Mouse (Mus musculus) forebrain, embryonic 15.5 days (tissue): ENCODE measurements at regions not wholly inside any gene's neighbourhood (a gene's known extent, or its start where the extent isn't known, plus 50 kb on each side); places are given as distances from the start of the nearest gene placed in this dataset.

Experiments used
- ATAC-seq: fragments of 200-750 bp; cut with Nextera tagmentation; replicated peaks from 2 replicates; pipeline ENCODE4 v1.8.0; 2017; ENCODE audit warnings: mild to moderate bottlenecking, moderate TSS enrichment, moderate library complexity
- H3K27ac ChIP-seq: fragments of 300-500 bp; sonication (generic); replicated peaks from 2 replicates; pipeline ENCODE4 v1.5.1; 2015; ENCODE audit warnings: mild to moderate bottlenecking, inconsistent platforms
- H3K27me3 ChIP-seq: fragments of 300-500 bp; sonication (generic); 2 replicates; pipeline ENCODE4 v1.6.1; 2015; ENCODE audit warnings: inconsistent platforms
- H3K36me3 ChIP-seq: fragments of 300-500 bp; sonication (generic); 2 replicates; pipeline ENCODE4 v1.6.1; 2015; ENCODE audit warnings: mild to moderate bottlenecking, inconsistent platforms
- H3K4me1 ChIP-seq: fragments of 300-500 bp; sonication (generic); 2 replicates; pipeline ENCODE4 v1.6.1; 2015; ENCODE audit warnings: inconsistent platforms
- H3K4me2 ChIP-seq: fragments of 300-500 bp; sonication (generic); replicated peaks from 2 replicates; pipeline ENCODE4 v1.6.1; 2015; ENCODE audit warnings: mild to moderate bottlenecking, inconsistent platforms
- H3K4me3 ChIP-seq: fragments of 300-500 bp; sonication (generic); 2 replicates; pipeline ENCODE4 v1.5.1; 2015; ENCODE audit warnings: mild to moderate bottlenecking, inconsistent platforms
- H3K9ac ChIP-seq: fragments of 300-500 bp; sonication (generic); replicated peaks from 2 replicates; pipeline ENCODE4 v1.6.1; 2015; ENCODE audit warnings: mild to moderate bottlenecking, inconsistent platforms
- H3K9me3 ChIP-seq: fragments of 300-500 bp; sonication (generic); 2 replicates; pipeline ENCODE4 v1.6.1; 2016; ENCODE audit warnings: inconsistent platforms
- WGBS: fragments of 180-500 bp; shearing (Covaris S2); methylation state at CpG from one replicate; pipeline ENCODE4 v1.1.7; 2015; ENCODE audit warnings: mixed read lengths; 5-methylcytosine and 5-hydroxymethylcytosine counted together

DNA sequence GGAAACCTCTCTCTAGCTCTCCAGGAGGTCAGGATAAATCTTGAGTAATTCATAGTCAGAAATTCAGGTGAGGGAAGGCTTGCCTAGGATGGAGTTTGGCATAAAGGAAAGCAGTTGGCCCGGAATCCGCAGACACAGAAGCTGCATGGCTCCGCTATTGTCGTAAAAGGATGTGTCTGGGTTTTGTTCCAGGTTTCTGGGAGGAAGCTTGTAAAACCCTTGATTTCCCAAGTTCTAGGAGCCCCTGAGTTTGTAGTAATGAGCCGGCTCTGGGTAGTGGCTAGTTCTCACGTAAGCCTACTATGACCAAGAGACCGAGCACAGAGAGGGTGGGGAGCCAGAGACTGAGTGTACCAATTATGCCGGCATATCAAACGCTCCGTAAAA is 52.7 kb upstream of the Gm21915 start:
- H3K36me3 ChIP-seq: no peaks in the 10 kb centered on the region
- H3K27me3 ChIP-seq: no peaks in the 10 kb centered on the region
- H3K9me3 ChIP-seq: no peaks in the 10 kb centered on the region
- ATAC-seq: 0 out of 2 replicates have a peak, but pooled peaks have one; percentile 12
- no peak overlapping the region for H3K4me3 ChIP-seq
- WGBS: 13% methylated on average over 10 of the region's 10 CpGs
- peaks cover 35% of the 10 kb centered on the region for H3K4me1 ChIP-seq
- 0 out of 2 replicates have a peak overlapping the region, but pooled peaks have one; percentile 49 for H3K9ac ChIP-seq
- peak overlapping the region; percentile 60 for H3K4me2 ChIP-seq
- peak overlapping the region; percentile 68 for H3K27ac ChIP-seq

DNA sequence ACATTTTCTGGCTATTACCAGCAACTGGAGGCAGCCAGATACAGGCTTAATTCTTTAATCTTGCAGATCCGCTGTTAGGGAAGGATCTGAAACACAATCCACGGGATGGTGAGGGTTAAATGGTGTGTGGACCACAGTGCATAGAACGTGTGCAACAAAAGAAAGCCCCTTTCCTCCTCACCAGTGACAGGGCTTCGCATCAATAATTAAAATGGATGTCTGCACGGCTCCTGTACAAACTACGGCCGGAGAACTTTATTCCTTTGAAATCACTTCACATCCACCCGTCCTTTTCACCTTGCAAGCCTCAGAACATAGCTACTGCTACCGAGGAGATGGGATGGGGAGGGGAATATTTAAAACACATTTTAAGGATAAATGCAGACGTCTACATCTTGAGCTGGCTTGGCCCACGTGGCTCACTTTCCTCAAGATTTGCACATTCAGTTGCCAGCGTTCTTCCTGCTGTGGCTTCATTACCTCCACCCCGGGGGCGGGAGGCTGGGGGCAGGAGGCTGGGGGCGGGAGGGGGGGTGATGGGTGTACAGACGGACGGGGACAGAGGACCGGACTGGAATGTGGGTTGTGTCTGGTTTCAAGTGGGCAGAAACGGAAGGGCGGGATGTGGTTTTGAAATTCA is 53.3 kb upstream of the Gm21915 start:
- Histone ChIP-seq H3K27me3 (no peaks in the 10 kb centered on the region), H3K9ac (peak overlapping the region; percentile 49), H3K4me1 (peaks cover 35% of the 10 kb centered on the region), H3K36me3 (no peaks in the 10 kb centered on the region), H3K4me2 (peak overlapping the region; percentile 60), H3K4me3 (peak overlapping the region; percentile 37), H3K27ac (peak overlapping the region; percentile 68), H3K9me3 (no peaks in the 10 kb centered on the region)
- WGBS: under 1% methylated on average over 20 of the region's 20 CpGs
- peak; percentile 55 for ATAC-seq

DNA sequence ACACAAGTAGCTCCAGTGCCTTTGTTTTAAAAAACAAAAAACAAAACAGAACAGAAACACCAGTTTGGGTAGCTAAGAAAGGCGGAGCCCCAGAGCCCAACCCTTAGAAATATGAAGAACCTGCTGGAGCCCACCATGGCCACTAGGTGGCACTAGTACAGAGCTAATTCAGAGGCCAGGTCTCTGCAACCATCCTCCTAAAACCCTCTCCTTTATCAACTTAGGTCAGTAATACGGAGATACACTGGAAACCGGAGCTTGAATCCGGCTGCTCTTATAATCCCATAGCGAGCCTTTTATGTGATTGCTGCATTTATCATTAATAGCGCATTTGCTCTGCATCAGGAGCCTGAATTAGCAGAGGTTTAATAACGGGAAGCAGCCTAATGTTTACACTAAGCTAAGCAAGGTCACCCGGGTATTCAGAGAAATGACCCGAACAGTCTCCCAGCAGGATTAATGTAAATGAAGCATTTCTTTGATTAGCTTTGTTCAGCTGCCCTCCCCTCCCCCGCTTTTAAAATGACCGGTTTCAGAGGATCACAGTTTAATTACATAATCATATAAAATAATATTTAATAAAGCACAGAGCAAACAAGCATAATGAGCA is 53.9 kb upstream of the Gm21915 start:
- peak; percentile 83 for ATAC-seq
- under 1% methylated on average over 11 of the region's 11 CpGs for WGBS
- peak overlapping the region; percentile 60 for H3K4me2 ChIP-seq
- peaks cover 35% of the 10 kb centered on the region for H3K4me1 ChIP-seq
- H3K27me3 ChIP-seq: no peaks in the 10 kb centered on the region
- peak overlapping the region; percentile 68 for H3K27ac ChIP-seq
- no peaks in the 10 kb centered on the region for H3K9me3 ChIP-seq
- no peaks in the 10 kb centered on the region for H3K36me3 ChIP-seq
- H3K9ac ChIP-seq: peak overlapping the region; percentile 49
- peak overlapping the region; percentile 37 for H3K4me3 ChIP-seq

DNA sequence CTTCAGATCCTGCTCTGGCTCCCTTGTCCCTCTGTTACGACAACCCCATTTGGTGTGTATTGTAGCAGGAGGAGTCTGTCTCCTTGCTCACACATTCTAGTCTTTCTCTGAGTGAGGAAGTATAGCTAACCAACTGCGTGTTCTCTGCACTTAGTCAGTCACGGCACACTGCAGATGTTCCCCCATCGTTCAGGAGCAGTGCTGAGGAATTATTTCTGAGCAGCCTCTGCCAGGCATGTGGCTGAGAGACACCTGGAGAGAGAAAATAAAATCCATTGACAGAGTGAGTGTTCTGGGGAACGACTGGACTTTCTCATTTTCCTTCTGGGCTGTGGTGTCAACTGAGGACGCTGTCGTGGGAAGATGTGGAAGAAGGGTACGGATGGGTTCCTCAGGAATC is 54.5 kb upstream of the Gm21915 start:
- ATAC-seq: no peak
- Histone ChIP-seq H3K4me1 (peaks cover 35% of the 10 kb centered on the region), H3K36me3 (no peaks in the 10 kb centered on the region), H3K9me3 (no peaks in the 10 kb centered on the region), H3K4me3 (no peak overlapping the region), H3K27ac (no peak overlapping the region), H3K4me2 (peak overlapping the region; percentile 60; the same call in 1 of the 2 replicates), H3K27me3 (no peaks in the 10 kb centered on the region), H3K9ac (no peak overlapping the region)
- WGBS: 27% methylated on average over 8 of the region's 8 CpGs

DNA sequence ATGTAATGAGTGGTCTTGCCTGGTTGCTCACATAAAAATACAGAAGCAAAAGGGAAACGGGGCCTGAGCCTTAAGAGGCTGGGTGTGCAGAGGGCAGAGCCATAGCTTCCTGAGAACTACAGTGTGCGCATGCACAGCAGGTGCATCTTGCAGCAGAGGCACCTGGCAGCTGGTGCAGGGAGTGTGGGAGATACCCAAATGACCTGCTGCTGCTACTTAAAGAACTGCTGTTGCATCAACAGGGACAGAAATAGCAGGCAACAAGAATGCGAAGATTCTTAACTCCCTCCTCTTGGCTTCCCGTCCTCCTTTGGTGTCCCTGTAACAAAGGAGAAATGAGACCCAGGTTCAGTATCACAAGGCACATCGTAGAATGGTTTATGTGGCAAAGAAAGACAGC is 56.3 kb upstream of the Gm21915 start:
- Histone ChIP-seq H3K9me3 (no peaks in the 10 kb centered on the region), H3K36me3 (no peaks in the 10 kb centered on the region), H3K4me1 (peaks cover 35% of the 10 kb centered on the region), H3K27ac (no peak overlapping the region), H3K9ac (no peak overlapping the region), H3K27me3 (no peaks in the 10 kb centered on the region), H3K4me3 (no peak overlapping the region), H3K4me2 (no peak overlapping the region)
- 62% methylated on average over 5 of the region's 5 CpGs for WGBS
- ATAC-seq: no peak

DNA sequence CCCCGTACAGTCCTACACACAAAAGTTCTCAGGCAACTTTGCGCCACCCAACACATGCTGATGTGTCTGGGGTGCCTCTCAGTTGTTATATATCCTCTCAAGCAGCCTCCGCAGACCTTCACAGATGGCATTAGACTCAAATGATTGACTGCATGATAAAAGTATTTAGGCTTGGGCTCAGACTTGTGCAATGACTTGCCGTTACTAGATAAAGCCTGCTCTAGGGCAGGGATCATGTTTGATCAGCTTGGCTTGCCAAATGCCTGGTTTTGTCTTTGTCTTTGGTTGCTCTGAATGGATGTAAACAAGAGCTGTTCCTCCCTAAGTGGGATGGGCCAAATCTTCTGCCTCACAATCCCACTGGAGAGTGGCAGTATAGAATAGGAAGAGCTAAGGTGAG is 57.2 kb upstream of the Gm21915 start:
- peaks cover 35% of the 10 kb centered on the region for H3K4me1 ChIP-seq
- H3K9me3 ChIP-seq: no peaks in the 10 kb centered on the region
- no peaks in the 10 kb centered on the region for H3K27me3 ChIP-seq
- ATAC-seq: no peak
- H3K27ac ChIP-seq: no peak overlapping the region
- H3K36me3 ChIP-seq: no peaks in the 10 kb centered on the region
- H3K4me3 ChIP-seq: no peak overlapping the region
- H3K4me2 ChIP-seq: no peak overlapping the region
- H3K9ac ChIP-seq: no peak overlapping the region
- 74% methylated on average over 4 of the region's 4 CpGs for WGBS

DNA sequence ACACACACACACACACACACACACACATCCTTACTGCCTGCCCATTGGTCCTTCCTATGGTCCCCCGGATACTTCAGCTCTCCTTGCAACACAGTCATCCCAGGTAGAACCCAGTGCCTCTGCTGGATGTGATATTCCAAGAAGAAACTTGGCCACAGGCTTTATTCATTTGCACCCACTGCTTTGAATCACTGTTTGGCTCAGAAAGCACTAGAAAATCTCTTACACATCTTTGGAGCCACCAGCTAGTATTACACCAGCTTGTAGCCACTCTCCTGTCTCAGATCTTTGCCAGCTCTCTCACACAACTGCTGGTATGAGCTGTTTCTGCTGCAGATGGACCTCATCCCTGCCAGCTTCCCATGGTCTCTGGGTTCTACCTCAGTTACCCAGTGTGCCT is 57.7 kb upstream of the Gm21915 start:
- Histone ChIP-seq H3K27me3 (no peaks in the 10 kb centered on the region), H3K4me1 (peaks cover 33% of the 10 kb centered on the region), H3K4me2 (no peak overlapping the region), H3K36me3 (no peaks in the 10 kb centered on the region), H3K27ac (no peak overlapping the region), H3K9ac (no peak overlapping the region), H3K4me3 (no peak overlapping the region), H3K9me3 (no peaks in the 10 kb centered on the region)
- 96% methylated on average over 1 of the region's 1 CpGs for WGBS
- no peak for ATAC-seq

DNA sequence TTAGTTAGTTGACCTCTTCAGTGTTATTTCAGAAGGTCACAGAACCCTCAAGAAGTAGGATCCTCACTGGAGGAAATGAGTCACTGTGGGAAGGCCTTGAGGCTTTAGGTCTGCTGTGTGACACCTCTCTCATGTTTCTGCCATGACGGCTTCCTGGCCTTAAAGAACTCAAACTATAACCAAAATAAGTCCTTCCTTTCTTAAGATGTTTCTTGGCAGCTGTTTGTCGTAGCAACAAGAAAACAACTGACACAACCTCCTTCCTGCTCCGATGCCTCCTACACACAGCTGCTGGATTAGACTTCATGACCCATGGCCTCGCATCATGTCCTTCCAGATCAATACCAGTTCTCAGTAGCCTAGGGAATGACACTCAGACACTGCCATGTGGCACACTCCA is 58.1 kb upstream of the Gm21915 start:
- Histone ChIP-seq H3K4me1 (peaks cover 28% of the 10 kb centered on the region), H3K4me2 (no peak overlapping the region), H3K9me3 (no peaks in the 10 kb centered on the region), H3K27me3 (no peaks in the 10 kb centered on the region), H3K9ac (no peak overlapping the region), H3K36me3 (no peaks in the 10 kb centered on the region), H3K27ac (no peak overlapping the region), H3K4me3 (no peak overlapping the region)
- 94% methylated on average over 4 of the region's 4 CpGs for WGBS
- ATAC-seq: no peak

DNA sequence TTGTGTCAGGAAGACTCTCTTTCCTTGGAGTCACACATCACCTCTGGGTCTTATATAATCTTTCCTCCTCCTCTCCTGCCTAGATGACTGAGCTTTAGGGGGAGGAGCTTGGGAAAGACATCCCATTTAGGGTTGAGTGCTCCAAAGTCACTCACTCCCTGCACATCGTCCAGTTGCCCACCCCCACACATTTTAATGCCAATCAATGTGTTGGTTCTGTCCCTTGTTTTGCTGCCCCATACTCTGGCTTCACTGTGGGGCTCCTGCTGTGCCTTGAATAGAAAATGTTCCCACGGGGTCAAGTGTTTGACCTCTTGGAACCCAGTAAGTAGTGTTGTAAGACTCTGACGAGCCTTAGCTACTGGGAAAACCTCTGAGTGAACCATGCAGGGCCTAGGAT is 58.8 kb upstream of the Gm21915 start:
- Histone ChIP-seq H3K4me3 (no peak overlapping the region), H3K4me2 (no peak overlapping the region), H3K4me1 (peaks cover 21% of the 10 kb centered on the region), H3K27me3 (no peaks in the 10 kb centered on the region), H3K9ac (no peak overlapping the region), H3K36me3 (no peaks in the 10 kb centered on the region), H3K9me3 (no peaks in the 10 kb centered on the region), H3K27ac (no peak overlapping the region)
- 50% methylated on average over 3 of the region's 3 CpGs for WGBS
- ATAC-seq: no peak

DNA sequence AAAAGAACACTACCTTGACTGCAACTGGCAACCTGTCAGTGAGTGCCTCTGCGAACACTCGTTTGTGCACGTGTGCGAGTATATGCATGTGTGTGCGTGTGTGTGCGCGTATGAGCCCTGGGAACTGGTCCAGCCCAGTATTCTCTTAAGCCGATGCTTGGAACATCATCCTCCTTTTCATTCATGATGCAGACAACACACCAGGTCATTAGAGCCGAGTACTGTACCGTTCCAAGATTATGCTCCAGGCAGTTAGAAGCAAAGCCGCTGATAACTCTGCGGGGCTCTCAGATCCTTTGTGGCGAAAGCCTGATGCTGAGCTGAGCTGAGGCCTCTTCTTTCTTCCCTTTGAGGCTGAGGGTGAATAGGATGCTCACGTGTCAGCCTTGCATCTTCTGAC is 61.8 kb upstream of the Gm21915 start:
- Histone ChIP-seq H3K4me2 (no peak overlapping the region), H3K27me3 (no peaks in the 10 kb centered on the region), H3K27ac (no peak overlapping the region), H3K4me1 (peaks cover 6% of the 10 kb centered on the region; the same call in 1 of the 2 replicates), H3K36me3 (no peaks in the 10 kb centered on the region), H3K9me3 (no peaks in the 10 kb centered on the region), H3K9ac (no peak overlapping the region), H3K4me3 (no peak overlapping the region)
- WGBS: 55% methylated on average over 14 of the region's 14 CpGs
- peak; percentile 60 for ATAC-seq

DNA sequence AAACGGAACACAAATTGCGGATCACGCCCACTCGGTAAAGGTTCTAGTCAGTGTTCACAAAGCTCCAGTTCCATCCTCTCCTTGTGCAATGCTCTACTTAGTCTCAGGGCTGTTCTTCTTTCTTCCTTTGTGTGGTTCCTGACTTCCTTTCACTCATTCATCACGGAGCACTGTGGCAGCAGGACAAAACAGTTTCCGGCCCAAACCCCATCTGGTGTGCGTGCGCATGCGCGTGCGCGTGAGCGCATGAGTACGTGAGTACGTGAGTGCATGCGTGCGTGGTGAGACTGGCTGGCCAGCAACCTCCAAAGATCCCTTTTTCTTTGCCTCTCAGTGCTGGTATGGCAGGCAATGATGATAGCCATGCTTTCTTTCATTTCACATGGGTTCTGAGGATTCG is 62.5 kb upstream of the Gm21915 start:
- no peaks in the 10 kb centered on the region for H3K27me3 ChIP-seq
- 89% methylated on average over 18 of the region's 18 CpGs for WGBS
- H3K36me3 ChIP-seq: no peaks in the 10 kb centered on the region
- H3K9ac ChIP-seq: no peak overlapping the region
- H3K9me3 ChIP-seq: no peaks in the 10 kb centered on the region
- no peak overlapping the region for H3K4me2 ChIP-seq
- no peak for ATAC-seq
- no peak overlapping the region for H3K4me3 ChIP-seq
- H3K4me1 ChIP-seq: 0 out of 2 replicates have a peak, but pooled peaks cover under 1% of the 10 kb centered on the region
- H3K27ac ChIP-seq: no peak overlapping the region

DNA sequence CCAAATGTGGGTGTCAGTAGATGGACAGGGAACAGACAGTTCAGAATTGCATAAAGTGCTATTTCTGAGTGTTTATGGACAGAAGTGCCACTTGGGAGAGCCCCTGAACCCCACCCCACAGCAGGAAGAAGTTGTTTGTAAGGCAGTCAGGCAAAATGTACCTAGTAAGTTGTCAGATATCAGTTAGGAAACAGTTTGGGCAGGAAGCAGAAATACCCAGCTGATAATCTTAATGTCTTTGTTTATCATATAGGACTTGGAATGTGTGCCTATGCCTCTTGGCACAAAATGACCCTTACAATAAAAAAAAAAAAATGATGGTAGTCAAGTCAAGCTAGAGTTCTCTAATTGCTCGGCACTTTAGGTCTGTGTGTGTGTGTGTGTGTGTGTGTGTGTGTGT is 66.9 kb upstream of the Gm21915 start:
- no peak for ATAC-seq
- Histone ChIP-seq H3K9ac (no peak overlapping the region), H3K4me2 (no peak overlapping the region), H3K4me3 (no peak overlapping the region), H3K27me3 (no peaks in the 10 kb centered on the region), H3K9me3 (no peaks in the 10 kb centered on the region), H3K36me3 (no peaks in the 10 kb centered on the region), H3K27ac (no peak overlapping the region), H3K4me1 (no peaks in the 10 kb centered on the region)
- WGBS: 63% methylated on average over 1 of the region's 1 CpGs

DNA sequence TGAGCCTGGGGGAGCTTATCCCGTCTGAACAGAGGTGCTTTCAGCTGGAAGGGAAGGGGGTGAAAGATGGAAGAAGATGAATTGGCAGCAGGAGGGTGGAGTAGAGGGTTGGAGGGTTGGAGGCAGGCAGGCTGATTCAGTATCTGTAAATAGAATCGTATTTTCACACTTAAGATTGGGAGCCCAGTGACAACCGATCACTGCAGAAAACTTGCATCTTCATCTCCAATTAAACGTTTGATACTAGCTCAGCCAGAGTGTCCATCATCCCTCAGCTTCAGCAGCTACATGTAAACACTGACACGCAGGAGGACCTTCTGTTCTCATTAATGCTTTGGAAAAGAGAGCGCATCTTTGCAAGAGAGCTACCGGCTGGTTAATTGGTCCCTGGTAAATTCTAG is 67.2 kb upstream of the Gramd1b start:
- H3K27ac ChIP-seq: peak overlapping the region; percentile 14; the same call in 1 of the 2 replicates
- 0 out of 2 replicates have a peak, but pooled peaks have one; percentile 29 for ATAC-seq
- no peak overlapping the region for H3K4me3 ChIP-seq
- H3K9ac ChIP-seq: no peak overlapping the region
- no peaks in the 10 kb centered on the region for H3K9me3 ChIP-seq
- 63% methylated on average over 7 of the region's 7 CpGs for WGBS
- H3K27me3 ChIP-seq: no peaks in the 10 kb centered on the region
- H3K4me2 ChIP-seq: no peak overlapping the region
- no peaks in the 10 kb centered on the region for H3K4me1 ChIP-seq
- no peaks in the 10 kb centered on the region for H3K36me3 ChIP-seq
